23 mouse cellular contexts compared by ENCODE assay signal in genomic region chr12:85781606-85782005, GRCm38 (mm10). TPM values are rescaled to one million over a fixed set of nuclear protein-coding genes. Genes with fewer than 3 reads are reported as not detected.
DNase-seq lines count a peak whose midpoint lies in the region; ATAC-seq and TF ChIP-seq lines count a peak whose summit lies in the region.
"Had no signal": no experiment of that assay in that cellular context is flagged by ENCODE, and none has a peak within 500 bp of the region (broad histone marks: within the 10 kb centered on the region; RNA-seq: fewer than 3 reads in every experiment).

No protein-coding gene starts in this region.

- no peaks in the 10 kb centered on the region for H3K9me3 ChIP-seq in lung, postnatal 0 days (ENCODE audit: low read length)
- no peaks in the 10 kb centered on the region for H3K9me3 ChIP-seq in midbrain, embryonic 15.5 days
- H3K9me3 ChIP-seq: embryonic facial prominence, embryonic 10.5 days; embryonic facial prominence, embryonic 12.5 days; forebrain, embryonic 13.5 days; forebrain, embryonic 15.5 days; G1E had no signal

- H3K4me2 ChIP-seq in lung, postnatal 0 days (replicated peaks; ENCODE audit: low read depth, low read length) = no peak overlapping the region
- no peak overlapping the region for H3K4me2 ChIP-seq in midbrain, embryonic 15.5 days
- H3K4me2 ChIP-seq: embryonic facial prominence, embryonic 12.5 days; forebrain, embryonic 13.5 days; forebrain, embryonic 15.5 days had no signal

- H3K4me1 ChIP-seq in lung, postnatal 0 days (ENCODE audit: insufficient read depth, low read depth, low read length) = no peaks in the 10 kb centered on the region
- no peaks in the 10 kb centered on the region for H3K4me1 ChIP-seq in midbrain, embryonic 15.5 days
- H3K4me1 ChIP-seq: forebrain, embryonic 13.5 days; forebrain, embryonic 15.5 days had no signal

- DNase-seq in adrenal gland, adult 2 months = peak; percentile 15
- no peak for DNase-seq in adrenal gland, postnatal 25 days
- DNase-seq in lung, postnatal 0 days (ENCODE audit: low spot score) = peak; percentile 22
- DNase-seq in lung, postnatal 36 days = no peak
- DNase-seq: adrenal gland, adult 8-10 months; adrenal gland, postnatal 14 days; B cell, adult 2 months; cerebellum, adult 11-12 months; cerebellum, adult 2 months; cerebellum, adult 9-10 months; cerebellum, postnatal 10 days; cerebellum, postnatal 25 days; forebrain, postnatal 0 days had no signal

- WGBS in lung, postnatal 0 days = 85% methylated on average over 3 of the region's 3 CpGs
- WGBS in midbrain, embryonic 15.5 days = 85% methylated on average over 3 of the region's 3 CpGs

- no peak overlapping the region for H3K4me3 ChIP-seq in lung, postnatal 0 days (ENCODE audit: low read depth, low read length)
- no peak overlapping the region for H3K4me3 ChIP-seq in midbrain, embryonic 15.5 days
- H3K4me3 ChIP-seq: embryonic facial prominence, embryonic 10.5 days; embryonic facial prominence, embryonic 12.5 days; forebrain, embryonic 13.5 days; forebrain, embryonic 15.5 days had no signal

- H3K36me3 ChIP-seq in lung, postnatal 0 days (ENCODE audit: insufficient read depth, low read length) = no peaks in the 10 kb centered on the region
- no peaks in the 10 kb centered on the region for H3K36me3 ChIP-seq in midbrain, embryonic 15.5 days (replicated peaks)
- H3K36me3 ChIP-seq: embryonic facial prominence, embryonic 10.5 days; embryonic facial prominence, embryonic 12.5 days; forebrain, embryonic 15.5 days; G1E had no signal

- no peak for TF ChIP-seq CTCF in lung, postnatal 0 days (IDR thresholded peaks at IDR 0.05)

- no peak for ATAC-seq in lung, postnatal 0 days
- ATAC-seq in midbrain, embryonic 15.5 days (replicated peaks) = no peak
- ATAC-seq: activated CD4-positive, CD25-positive, alpha-beta regulatory T cell, adult 4 months; CD4-positive, CD25-positive, alpha-beta regulatory T cell, adult 4 months; forebrain, embryonic 13.5 days; forebrain, embryonic 15.5 days; forebrain, postnatal 0 days; Patski had no signal

- no peak overlapping the region for H3K27ac ChIP-seq in lung, postnatal 0 days (ENCODE audit: low read length)
- H3K27ac ChIP-seq in midbrain, embryonic 15.5 days = no peak overlapping the region
- H3K27ac ChIP-seq: embryonic facial prominence, embryonic 10.5 days; embryonic facial prominence, embryonic 12.5 days; forebrain, embryonic 13.5 days; forebrain, embryonic 15.5 days had no signal

- no peak overlapping the region for H3K9ac ChIP-seq in lung, postnatal 0 days (replicated peaks; ENCODE audit: low read depth)
- no peak overlapping the region for H3K9ac ChIP-seq in midbrain, embryonic 15.5 days
- H3K9ac ChIP-seq: embryonic facial prominence, embryonic 12.5 days; forebrain, embryonic 13.5 days; forebrain, embryonic 15.5 days; forebrain, postnatal 0 days had no signal

- no peaks in the 10 kb centered on the region for H3K27me3 ChIP-seq in lung, postnatal 0 days (replicated peaks; ENCODE audit: insufficient read depth, low read length)
- H3K27me3 ChIP-seq in midbrain, embryonic 15.5 days (replicated peaks) = no peaks in the 10 kb centered on the region
- H3K27me3 ChIP-seq: CH12.LX; embryonic facial prominence, embryonic 12.5 days; forebrain, embryonic 13.5 days; forebrain, embryonic 15.5 days had no signal

- no peak for TF ChIP-seq EP300 in lung, postnatal 0 days (IDR thresholded peaks at IDR 0.05)

RNA-seq across cellular contexts. Expression of gene Flvcr2, which starts 35.3 kb away (rescaled TPM):
- total RNA-seq in adrenal gland, adult 2 months (2021) = 1 to 10 TPM; 3.7 to 5.2 TPM
- polyA plus RNA-seq in adrenal gland, adult 2 months (2012; rRNA removed) = 2.3 and 2.4 TPM in 2 replicates
- 3.4 and 4.8 TPM in 2 replicates for total RNA-seq in adrenal gland, postnatal 25 days (2021)
- polyA plus RNA-seq in lung, postnatal 0 days (2015; fragmentation: Nextera tagmentation; extraction: Ambion mirVana) = 23.3 and 26.8 TPM in 2 replicates
- 5.7 and 6.2 TPM in 2 replicates for polyA plus RNA-seq in midbrain, embryonic 15.5 days (2015; fragmentation: Nextera tagmentation; extraction: Ambion mirVana)
- polyA plus RNA-seq: G1E had no signal

RNA-seq across cellular contexts. Expression of gene Erg28, which starts 42.7 kb away (rescaled TPM):
- 10 to 100 TPM; 34.9 to 38.2 TPM for total RNA-seq in adrenal gland, adult 2 months (2021)
- polyA plus RNA-seq in adrenal gland, adult 2 months (2012; rRNA removed) = 18.6 and 21.2 TPM in 2 replicates
- total RNA-seq in adrenal gland, postnatal 25 days (2021) = 53.8 and 60.0 TPM in 2 replicates
- 76.5 and 80.8 TPM in 2 replicates for polyA plus RNA-seq in lung, postnatal 0 days (2015; fragmentation: Nextera tagmentation; extraction: Ambion mirVana)
- 104 TPM in 2 replicates for polyA plus RNA-seq in midbrain, embryonic 15.5 days (2015; fragmentation: Nextera tagmentation; extraction: Ambion mirVana)

RNA-seq across cellular contexts. Expression of gene Ttll5, which starts 42.9 kb away (rescaled TPM):
- 10 to 100 TPM; 26.1 to 27.4 TPM for total RNA-seq in adrenal gland, adult 2 months (2021)
- 10.9 and 12.5 TPM in 2 replicates for polyA plus RNA-seq in adrenal gland, adult 2 months (2012; rRNA removed)
- 25.1 and 29.1 TPM in 2 replicates for total RNA-seq in adrenal gland, postnatal 25 days (2021)
- polyA plus RNA-seq in lung, postnatal 0 days (2015; fragmentation: Nextera tagmentation; extraction: Ambion mirVana) = 4.9 and 6.4 TPM in 2 replicates
- polyA plus RNA-seq in midbrain, embryonic 15.5 days (2015; fragmentation: Nextera tagmentation; extraction: Ambion mirVana) = 12.1 and 13.7 TPM in 2 replicates

Comparison
In these comparisons a context has a peak if more than half of its experiments do, and no peak if none do; other contexts are left out.
1. DNase-seq: peak in adrenal gland, adult 2 months (single experiment) and lung, postnatal 0 days (single experiment); none in adrenal gland, postnatal 25 days (single experiment) and lung, postnatal 36 days (single experiment).